In the genomic region with DNA sequence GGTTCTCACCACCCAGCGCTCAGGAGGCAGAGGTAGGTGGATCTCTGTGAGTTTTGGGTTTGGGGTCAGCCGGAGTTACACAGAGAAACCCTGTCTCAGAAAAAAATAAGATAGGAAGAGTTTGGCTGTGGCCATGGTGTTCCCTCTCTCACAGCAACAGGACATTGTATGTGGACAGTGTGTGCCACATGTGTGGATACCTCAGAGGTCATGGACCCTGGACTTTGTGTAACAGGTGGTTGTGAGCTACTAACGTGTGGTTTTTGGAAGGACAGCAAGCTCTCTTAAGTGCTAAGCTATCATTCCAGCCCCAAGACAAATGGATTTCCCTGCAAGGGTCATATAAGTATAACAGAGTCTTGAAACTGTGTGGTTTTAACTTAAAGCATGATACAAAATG, we compare ENCODE assay signal across 30 mouse cellular contexts.
"Had no signal": no experiment of that assay in that cellular context is flagged by ENCODE, and none has a peak within 500 bp of the region (broad histone marks: within the 10 kb centered on the region; RNA-seq: fewer than 3 reads in every experiment).

No protein-coding gene starts in this region.

- H3K27ac ChIP-seq: left cerebral cortex, adult 2 months; limb, embryonic 10.5 days; limb, embryonic 12.5 days; limb, embryonic 13.5 days; limb, embryonic 15.5 days; liver, embryonic 13.5 days; liver, embryonic 14.5 days; liver, embryonic 15.5 days; lung, embryonic 15.5 days; macrophage; midbrain, embryonic 10.5 days; midbrain, embryonic 12.5 days; midbrain, embryonic 13.5 days; midbrain, embryonic 15.5 days; neural tube, embryonic 12.5 days had no signal

- H3K4me1 ChIP-seq: limb, embryonic 10.5 days; limb, embryonic 12.5 days; limb, embryonic 13.5 days; limb, embryonic 15.5 days; liver, embryonic 13.5 days; liver, embryonic 15.5 days; lung, embryonic 15.5 days; midbrain, embryonic 10.5 days; midbrain, embryonic 12.5 days; midbrain, embryonic 13.5 days; midbrain, embryonic 15.5 days; neural tube, embryonic 12.5 days had no signal

- H3K9me3 ChIP-seq: limb, embryonic 10.5 days; limb, embryonic 12.5 days; limb, embryonic 13.5 days; limb, embryonic 15.5 days; liver, embryonic 13.5 days; liver, embryonic 15.5 days; lung, embryonic 15.5 days; megakaryocyte, embryonic 14.5 days; midbrain, embryonic 10.5 days; midbrain, embryonic 12.5 days; midbrain, embryonic 13.5 days; midbrain, embryonic 15.5 days; neural tube, embryonic 12.5 days had no signal

- ATAC-seq: lung, postnatal 0 days; midbrain, embryonic 13.5 days; midbrain, embryonic 15.5 days; midbrain, embryonic 16.5 days had no signal

- H3K27me3 ChIP-seq: limb, embryonic 12.5 days; limb, embryonic 13.5 days; limb, embryonic 15.5 days; liver, embryonic 13.5 days; liver, embryonic 15.5 days; lung, embryonic 15.5 days; megakaryocyte, embryonic 14.5 days; midbrain, embryonic 12.5 days; midbrain, embryonic 13.5 days; midbrain, embryonic 15.5 days; neural tube, embryonic 12.5 days had no signal

- H3K9ac ChIP-seq: limb, embryonic 12.5 days; limb, embryonic 13.5 days; limb, embryonic 15.5 days; liver, embryonic 13.5 days; liver, embryonic 14.5 days; liver, embryonic 15.5 days; lung, embryonic 14.5 days; lung, embryonic 15.5 days; midbrain, embryonic 12.5 days; midbrain, embryonic 13.5 days; midbrain, embryonic 15.5 days; neural tube, embryonic 12.5 days had no signal

- H3K4me2 ChIP-seq: limb, embryonic 12.5 days; limb, embryonic 13.5 days; limb, embryonic 15.5 days; liver, embryonic 13.5 days; liver, embryonic 15.5 days; lung, embryonic 14.5 days; lung, embryonic 15.5 days; midbrain, embryonic 11.5 days; midbrain, embryonic 12.5 days; midbrain, embryonic 13.5 days; midbrain, embryonic 15.5 days; neural tube, embryonic 12.5 days had no signal

- H3K4me3 ChIP-seq: left cerebral cortex, adult 2 months; limb, embryonic 10.5 days; limb, embryonic 12.5 days; limb, embryonic 13.5 days; limb, embryonic 15.5 days; liver, embryonic 13.5 days; liver, embryonic 15.5 days; lung, embryonic 15.5 days; megakaryocyte, embryonic 14.5 days; midbrain, embryonic 10.5 days; midbrain, embryonic 12.5 days; midbrain, embryonic 13.5 days; midbrain, embryonic 15.5 days; myocyte; neural tube, embryonic 12.5 days had no signal

- DNase-seq: left cerebral cortex, postnatal 4 days; liver; liver, embryonic 13.5 days; lung, adult 18-20 months; lung, adult 2 months; lung, embryonic 14.5 days; lung, postnatal 10 days; lung, postnatal 14 days; lung, postnatal 36 days; lung, postnatal 4 days; midbrain, embryonic 14.5 days had no signal
